Mouse (Mus musculus): ENCODE data around the gene Pigz.

Gene Pigz

GRCm38 (mm10) chr16:31933751-31934549, at the start of gene Pigz:
Gene Pigz, plus strand, starts transcription at chr16:31933851.
- in situ Hi-C loops (cut with MboI; ENCODE audit: low sequenced_read_pairs) = no loop called here

GRCm38 (mm10) chr16:31883902-31884301, 49.7 kb upstream of the Pigz start:
- in situ Hi-C loops (cut with MboI; ENCODE audit: low sequenced_read_pairs) = no loop called here

- in situ Hi-C loops (cut with MboI; ENCODE audit: low sequenced_read_pairs) = no loop called here
Measured at GRCm38 (mm10) chr16:31890907-31891306, 42.7 kb upstream of the Pigz start.

GRCm38 (mm10) chr16:31893396-31894141, 40.1 kb upstream of the Pigz start:
- in situ Hi-C loops (cut with MboI; ENCODE audit: low sequenced_read_pairs) = no loop called here

DNA sequence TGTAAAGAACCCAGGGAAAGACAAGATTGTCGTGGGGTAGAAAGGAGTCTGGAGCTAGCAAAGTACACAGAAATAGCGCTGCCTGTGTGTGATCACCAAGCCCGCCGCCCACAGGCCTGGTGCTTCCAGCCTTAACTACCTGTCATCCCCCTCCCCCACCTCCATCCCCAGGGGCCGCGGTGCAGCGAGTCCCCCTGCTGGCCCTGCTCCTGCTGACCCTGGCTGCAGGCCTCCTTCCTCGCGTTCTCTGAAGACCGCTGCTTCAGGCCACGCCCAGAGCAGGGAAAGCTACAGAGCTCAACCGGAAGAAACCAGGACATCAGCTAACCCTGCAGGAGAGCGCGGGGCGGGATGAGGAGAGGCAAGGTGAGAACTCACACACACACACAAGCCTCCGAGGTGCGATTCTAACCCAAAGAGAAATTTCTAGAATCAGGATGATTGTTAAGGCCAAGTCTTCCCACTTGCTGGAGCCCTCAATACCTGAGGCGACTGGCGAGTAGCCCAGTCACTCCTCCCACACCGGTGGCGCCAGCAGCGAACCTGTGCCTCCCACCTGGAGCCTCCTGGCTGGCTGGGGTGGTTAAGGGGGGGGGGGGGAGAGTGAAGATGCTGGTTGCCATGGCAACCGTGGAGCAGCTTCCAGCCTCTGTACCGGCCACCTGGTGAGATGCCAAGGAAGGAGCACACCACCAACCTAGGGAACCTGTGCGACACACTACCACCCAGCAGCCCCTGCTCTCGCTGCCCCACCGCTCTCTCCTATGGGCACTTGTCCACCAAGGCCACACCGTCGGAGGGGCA, 36.5 kb upstream of the Pigz start:
- in situ Hi-C loops (cut with MboI; ENCODE audit: low sequenced_read_pairs) = no loop called here

GRCm38 (mm10) chr16:31898546-31899326, 34.9 kb upstream of the Pigz start:
- in situ Hi-C loops (cut with MboI; ENCODE audit: low sequenced_read_pairs) = no loop called here

DNA sequence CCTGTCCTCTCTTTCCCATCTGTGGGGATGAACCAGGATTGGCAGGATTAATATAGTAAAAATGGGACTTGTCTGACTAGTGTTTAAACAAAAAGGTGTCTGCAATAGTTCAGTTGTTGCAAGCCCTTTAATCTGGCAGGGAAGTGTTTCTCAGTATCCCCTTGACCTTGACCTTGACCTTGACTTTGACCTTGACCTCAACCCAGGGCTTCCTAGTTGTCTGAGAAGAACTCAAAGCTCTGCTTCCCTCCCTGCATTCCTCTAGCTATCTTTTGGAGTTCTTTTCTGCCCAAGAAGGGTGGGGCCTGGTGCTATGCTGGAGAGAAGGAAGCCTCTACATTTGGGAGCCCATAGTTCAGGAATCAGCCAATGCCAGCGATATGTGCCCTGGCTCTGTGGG, 31.8 kb upstream of the Pigz start:
- in situ Hi-C loops (cut with MboI; ENCODE audit: low sequenced_read_pairs) = loop anchor here (25.0 kb wide), 1 partner anchor 340 kb away; no protein-coding TSS in a partner anchor

DNA sequence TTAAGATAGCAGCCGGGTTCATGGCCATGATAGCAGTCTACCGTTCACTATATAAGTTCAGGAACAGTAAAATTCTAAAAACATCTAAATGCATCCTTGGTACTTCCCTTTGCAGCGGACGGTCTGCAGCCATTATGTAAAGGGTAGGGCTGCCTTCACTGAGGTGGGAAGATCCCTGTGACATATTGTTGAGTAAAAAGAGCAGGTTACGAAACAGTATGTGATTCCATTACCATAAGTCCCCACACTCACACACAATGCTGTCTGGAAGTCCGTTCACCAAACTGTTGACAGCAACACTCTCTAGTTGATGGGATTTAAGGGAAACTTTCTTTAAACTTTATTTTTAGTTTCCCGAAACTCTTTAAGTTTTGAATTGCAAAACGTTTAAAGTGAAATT, 30.4 kb upstream of the Pigz start:
- in situ Hi-C loops (cut with MboI; ENCODE audit: low sequenced_read_pairs) = loop anchor here (25.0 kb wide), 1 partner anchor 341 kb away; no protein-coding TSS in a partner anchor

DNA sequence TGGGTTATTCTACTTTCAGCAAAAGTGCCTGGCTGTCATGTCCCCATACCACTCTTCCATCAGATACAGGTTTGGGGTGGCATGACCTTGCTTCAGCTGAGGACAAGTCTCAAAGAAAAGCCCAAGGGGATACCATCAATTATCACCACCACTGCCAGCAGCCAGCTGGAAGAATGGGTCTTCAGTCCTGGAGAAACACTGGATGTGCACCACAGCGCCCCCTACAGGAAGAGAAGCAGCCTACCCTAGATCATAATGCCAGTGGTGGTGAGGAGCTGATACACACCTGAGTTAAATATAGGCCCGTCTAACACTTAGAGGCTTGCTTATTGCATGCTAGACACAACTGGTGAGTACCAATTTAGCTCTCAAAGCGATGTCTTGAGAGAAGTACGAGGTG, 28.3 kb upstream of the Pigz start:
- in situ Hi-C loops (cut with MboI; ENCODE audit: low sequenced_read_pairs) = loop anchor here (25.0 kb wide), 1 partner anchor 343 kb away; no protein-coding TSS in a partner anchor

GRCm38 (mm10) chr16:31905891-31906825, 27.5 kb upstream of the Pigz start:
- in situ Hi-C loops (cut with MboI; ENCODE audit: low sequenced_read_pairs) = loop anchor here (25.0 kb wide), 1 partner anchor 344 kb away; no protein-coding TSS in a partner anchor

DNA sequence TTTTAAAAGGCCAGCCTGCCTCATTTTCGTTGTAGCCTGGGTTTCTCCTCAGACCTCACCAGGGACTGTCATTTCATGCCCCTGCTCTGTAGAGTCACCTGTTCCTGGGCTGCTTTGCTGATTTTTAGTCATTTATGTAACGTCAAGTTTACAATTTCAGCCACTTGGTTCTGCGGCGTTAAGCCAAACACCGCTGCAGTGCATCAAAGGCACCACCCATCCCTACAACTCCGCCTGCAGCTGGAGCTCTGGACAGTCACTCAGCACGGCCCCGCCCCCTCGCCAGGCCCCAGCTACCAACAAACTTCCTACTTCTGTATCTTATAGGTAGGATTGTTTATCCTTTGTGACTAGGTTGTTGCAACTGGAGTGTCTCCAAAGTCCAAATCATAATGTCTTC, 26.8 kb upstream of the Pigz start:
- in situ Hi-C loops (cut with MboI; ENCODE audit: low sequenced_read_pairs) = loop anchor here (25.0 kb wide), 1 partner anchor 345 kb away; no protein-coding TSS in a partner anchor

- in situ Hi-C loops (cut with MboI; ENCODE audit: low sequenced_read_pairs) = loop anchor here (25.0 kb wide), 1 partner anchor 347 kb away; no protein-coding TSS in a partner anchor
Measured at GRCm38 (mm10) chr16:31908959-31909358, 24.7 kb upstream of the Pigz start.

DNA sequence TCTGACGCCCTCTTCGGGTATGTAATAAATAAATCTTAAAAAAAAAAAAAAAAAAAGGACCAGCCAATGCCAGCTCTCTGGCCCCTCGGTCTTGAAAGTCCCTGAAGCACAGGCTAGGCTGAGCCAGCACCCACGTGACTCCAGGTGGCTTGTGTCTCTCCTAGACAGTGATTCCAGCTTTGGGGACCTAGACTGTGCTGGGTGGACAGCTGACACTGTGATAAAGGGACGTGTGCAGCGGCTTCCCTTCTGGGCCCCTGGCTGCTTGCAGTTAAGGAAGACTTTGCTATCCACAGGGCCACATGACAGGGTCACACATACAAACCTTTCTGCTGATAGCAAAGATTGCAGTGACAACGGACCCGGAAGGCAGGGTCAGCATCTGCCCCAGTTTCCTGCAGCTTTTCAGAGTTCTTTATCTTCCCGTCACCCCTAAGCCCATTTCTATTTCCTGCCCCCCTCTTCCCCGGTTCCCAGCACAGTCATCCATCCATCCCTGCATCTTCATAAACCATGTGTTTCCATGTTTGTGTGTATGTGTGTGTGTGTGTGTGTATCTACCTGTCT, 23.3 kb upstream of the Pigz start:
- in situ Hi-C loops (cut with MboI; ENCODE audit: low sequenced_read_pairs) = loop anchor here (5.0 to 25.0 kb wide), 3 partner anchors 33 to 466 kb away; partner anchors contain the start of gene Meltf

- in situ Hi-C loops (cut with MboI; ENCODE audit: low sequenced_read_pairs) = loop anchor here (10.0 to 25.0 kb wide), 2 partner anchors 355 to 473 kb away; no protein-coding TSS in a partner anchor
Measured at GRCm38 (mm10) chr16:31917776-31918175, 15.9 kb upstream of the Pigz start.

DNA sequence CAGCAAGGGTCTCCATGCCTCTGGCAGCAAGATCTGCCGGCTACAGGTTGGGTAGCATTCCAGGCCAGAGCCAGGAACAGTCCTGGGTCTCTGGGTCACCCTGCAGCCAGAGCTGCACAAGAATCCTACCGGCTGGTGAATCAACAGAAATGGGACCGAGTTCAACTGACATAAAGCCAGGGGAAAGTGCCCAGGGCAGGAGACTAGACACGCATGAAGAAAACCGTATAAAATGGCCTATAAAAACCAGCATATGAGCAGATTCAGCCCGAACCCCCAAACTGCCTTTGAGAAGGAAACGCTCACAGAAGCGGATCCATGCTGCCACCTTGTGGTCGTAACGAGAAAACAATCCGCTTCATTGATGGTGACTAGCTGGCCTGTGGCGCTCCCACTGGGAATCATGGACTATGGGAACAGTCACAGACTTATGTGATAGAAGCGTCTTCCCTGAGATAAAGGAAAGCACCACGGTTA, 15.4 kb upstream of the Pigz start:
- in situ Hi-C loops (cut with MboI; ENCODE audit: low sequenced_read_pairs) = loop anchor here (10.0 to 25.0 kb wide), 2 partner anchors 356 to 473 kb away; no protein-coding TSS in a partner anchor

DNA sequence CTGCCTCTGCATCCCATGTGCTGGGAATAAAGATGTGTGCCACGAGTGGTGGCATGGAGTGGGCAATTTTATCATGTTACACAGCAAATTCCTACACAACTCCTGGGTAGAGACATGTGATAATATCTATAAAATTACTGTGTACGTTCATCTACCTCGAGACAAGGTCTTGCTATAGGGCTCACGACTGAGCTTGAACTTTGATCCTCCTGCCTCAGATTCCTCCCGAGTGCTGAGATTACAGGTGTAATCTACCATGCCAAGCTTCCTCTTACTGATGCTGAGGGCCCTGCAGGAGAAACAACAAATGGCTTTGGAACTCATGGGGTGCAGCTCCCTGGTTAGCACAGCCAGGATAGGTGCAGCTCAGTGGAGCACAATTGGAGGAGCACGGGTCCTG, 9.3 kb upstream of the Pigz start:
- in situ Hi-C loops (cut with MboI; ENCODE audit: low sequenced_read_pairs) = loop anchor here (10.0 to 25.0 kb wide), 2 partner anchors 180 to 362 kb away; no protein-coding TSS in a partner anchor

- in situ Hi-C loops (cut with MboI; ENCODE audit: low sequenced_read_pairs) = loop anchor here (10.0 kb wide), 1 partner anchor 181 kb away; no protein-coding TSS in a partner anchor
Measured at GRCm38 (mm10) chr16:31926091-31926490, 7.6 kb upstream of the Pigz start.
